Mouse (Mus musculus) megakaryocyte, embryonic 14.5 days (primary cell): ENCODE data around the gene Gm2a.

Experiments
- FLI1 ChIP-seq: IDR thresholded peaks from 2 replicates; pipeline ENCODE4 v1.6.1; 2012; ENCODE audit warnings: low read length, inconsistent platforms, mixed read lengths
- GATA1 ChIP-seq: IDR thresholded peaks from 3 replicates; pipeline ENCODE4 v1.6.1; 2012; ENCODE audit warnings: mixed read lengths, low read length, inconsistent platforms, borderline replicate concordance

GRCm38 (mm10) chr11:55146855-55147254 is 48.9 kb downstream of the Gm2a start:
- TF ChIP-seq GATA1 (no peak), FLI1 (no peak)
